Mouse (Mus musculus): ENCODE results near the gene Tor2a.

DNA sequence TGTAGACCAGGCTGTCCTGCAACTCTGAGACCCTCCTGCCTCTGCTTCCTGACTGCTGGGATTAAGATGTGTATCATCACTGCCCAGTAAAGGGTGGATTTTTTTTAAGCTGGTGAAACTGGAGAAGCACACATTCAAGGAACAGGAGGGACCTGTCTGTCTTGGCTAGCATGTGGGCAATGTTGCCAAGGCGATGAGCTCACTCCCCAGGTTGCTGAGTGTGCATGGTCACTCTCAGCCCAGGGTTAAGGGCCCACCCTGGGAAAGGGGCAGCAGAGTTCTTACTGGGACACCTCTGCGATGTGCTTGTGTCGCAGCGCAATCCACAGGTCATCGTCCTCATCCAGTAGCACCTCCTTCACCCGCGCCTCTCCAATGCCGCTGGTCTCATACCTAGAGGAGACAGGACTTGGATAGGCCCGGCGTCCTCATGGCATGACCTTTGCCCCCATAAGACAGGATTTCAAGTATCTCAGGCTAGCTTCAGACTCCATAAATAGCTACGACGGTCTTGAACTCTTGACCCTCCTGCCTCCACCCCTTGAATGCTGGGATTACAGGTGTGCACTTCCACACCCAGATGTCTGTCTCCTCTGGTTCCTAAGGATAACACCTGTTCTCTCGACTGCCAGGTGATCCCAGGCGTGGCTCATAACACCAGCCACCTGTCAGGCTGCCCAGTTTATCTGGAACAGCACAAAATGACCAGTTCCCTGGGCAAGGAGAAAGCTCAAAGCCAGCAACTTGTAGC lies 52.0 kb downstream of the Tor2a start:
- TF ChIP-seq GATA1 (IDR thresholded peaks at IDR 0.05; ENCODE audit: borderline replicate concordance, low read length): no peak
- TF ChIP-seq CTCF (IDR thresholded peaks at IDR 0.05; ENCODE audit: low read depth, low read length): no peak
- no peak for TF ChIP-seq POLR2AphosphoS5 (IDR thresholded peaks at IDR 0.05; ENCODE audit: insufficient replicate concordance, low read depth, low read length)

Data from G1E (cell line).